Mouse (Mus musculus) heart, adult 18-20 months (tissue): Measurements from ENCODE around the gene Gm10283. TPM values are rescaled to one million over a fixed set of nuclear protein-coding genes. Genes with fewer than 3 reads are reported as not detected.

ENCODE experiments used
- total RNA-seq, 2 experiments: library from RNA; stranded (reverse); gene quantifications; 2 replicates each; pipeline ENCODE4 v1.2.3; 2021

The Gm10283 gene
- total RNA-seq, 2 experiments from 2014 or later, result not detected

Other genes with a start within 250 kb of the Gm10283 start
- not detected for gene Aadat, start 2.7 kb upstream of the Gm10283 start, total RNA-seq
- gene Mfap3l, start 129.6 kb upstream of the Gm10283 start, total RNA-seq, result 10 to 100 TPM; 13.6 to 14.3 TPM